In genomic region chr2:53083241-53083640, GRCm38 (mm10) we compare ENCODE assay signal across 7 mouse cellular contexts.
DNase-seq lines count a peak whose midpoint lies in the region; ATAC-seq and TF ChIP-seq lines count a peak whose summit lies in the region.

No protein-coding gene starts in this region.

- H3K27ac ChIP-seq in kidney, postnatal 0 days: no peak overlapping the region
- H3K27ac ChIP-seq in kidney, embryonic 15.5 days: no peak overlapping the region
- no peak overlapping the region for H3K27ac ChIP-seq in cortical plate, adult 2 months (ENCODE audit: insufficient read depth, low read length)

- TF ChIP-seq POLR2A in cortical plate, adult 2 months (IDR thresholded peaks at IDR 0.05; ENCODE audit: extremely low read depth, insufficient read depth, low read length): no peak

- no peaks in the 10 kb centered on the region for H3K27me3 ChIP-seq in kidney, postnatal 0 days (ENCODE audit: insufficient read depth, low read length)
- no peaks in the 10 kb centered on the region for H3K27me3 ChIP-seq in kidney, embryonic 15.5 days

- H3K4me3 ChIP-seq in kidney, postnatal 0 days (replicated peaks; ENCODE audit: low read depth, low read length): no peak overlapping the region
- H3K4me3 ChIP-seq in kidney, embryonic 15.5 days (replicated peaks): no peak overlapping the region
- no peak overlapping the region for H3K4me3 ChIP-seq in cortical plate, adult 2 months (ENCODE audit: insufficient read depth, low read length)

- peak; percentile 41 for DNase-seq in kidney, postnatal 0 days (ENCODE audit: low spot score)
- peak; percentile 67 for DNase-seq in NIH3T3 (ENCODE audit: low read depth)
- no peak for DNase-seq in gastrocnemius, postnatal 25 days
- DNase-seq in layer of hippocampus, adult 8-10 months (ENCODE audit: low spot score in 2 of 2): no peak

- H3K9me3 ChIP-seq in kidney, postnatal 0 days (replicated peaks; ENCODE audit: low read length): no peaks in the 10 kb centered on the region
- H3K9me3 ChIP-seq in kidney, embryonic 15.5 days (replicated peaks): no peaks in the 10 kb centered on the region

- peak; percentile 72 for TF ChIP-seq CTCF in kidney, postnatal 0 days (IDR thresholded peaks at IDR 0.05; ENCODE audit: low read depth)
- TF ChIP-seq CTCF in cortical plate, adult 2 months (IDR thresholded peaks at IDR 0.05; ENCODE audit: extremely low read depth, insufficient read depth, low read length): peak; percentile 46; the same call in 1 of the 2 replicates

- H3K36me3 ChIP-seq in kidney, postnatal 0 days (ENCODE audit: insufficient read depth, low read length): no peaks in the 10 kb centered on the region
- no peaks in the 10 kb centered on the region for H3K36me3 ChIP-seq in kidney, embryonic 15.5 days

- H3K9ac ChIP-seq in kidney, postnatal 0 days (ENCODE audit: low read depth, low read length): no peak overlapping the region
- no peak overlapping the region for H3K9ac ChIP-seq in kidney, embryonic 15.5 days

- no peak for ATAC-seq in kidney, postnatal 0 days (replicated peaks; ENCODE audit: low FRiP score, low read depth)
- ATAC-seq in kidney, embryonic 15.5 days (replicated peaks; ENCODE audit: low FRiP score): no peak
- ATAC-seq in megakaryocyte, adult 5-6 weeks (ENCODE audit: poor library complexity, severe bottlenecking): peak; percentile 66; the same call in 1 of the 2 replicates

- no peak overlapping the region for H3K4me2 ChIP-seq in kidney, postnatal 0 days (ENCODE audit: low read length)
- no peak overlapping the region for H3K4me2 ChIP-seq in kidney, embryonic 15.5 days

- peaks cover 3% of the 10 kb centered on the region; the same call in 1 of the 2 replicates for H3K4me1 ChIP-seq in kidney, postnatal 0 days (replicated peaks; ENCODE audit: insufficient read depth, low read length)
- H3K4me1 ChIP-seq in kidney, embryonic 15.5 days: no peaks in the 10 kb centered on the region
- peaks cover 1% of the 10 kb centered on the region; the same call in 1 of the 2 replicates for H3K4me1 ChIP-seq in cortical plate, adult 2 months (ENCODE audit: control insufficient read depth, insufficient read depth, low read length)

- WGBS in kidney, postnatal 0 days: 37% methylated on average over 1 of the region's 1 CpGs
- WGBS in kidney, embryonic 15.5 days: 15% methylated on average over 1 of the region's 1 CpGs

Comparison
In these comparisons a context has a peak if more than half of its experiments do, and no peak if none do; other contexts are left out.
1. DNase-seq: peak in kidney, postnatal 0 days (single experiment) and NIH3T3 (single experiment); none in gastrocnemius, postnatal 25 days (single experiment) and layer of hippocampus, adult 8-10 months (0 of 2).